ENCODE assay signal across 7 mouse cellular contexts in the genomic region with DNA sequence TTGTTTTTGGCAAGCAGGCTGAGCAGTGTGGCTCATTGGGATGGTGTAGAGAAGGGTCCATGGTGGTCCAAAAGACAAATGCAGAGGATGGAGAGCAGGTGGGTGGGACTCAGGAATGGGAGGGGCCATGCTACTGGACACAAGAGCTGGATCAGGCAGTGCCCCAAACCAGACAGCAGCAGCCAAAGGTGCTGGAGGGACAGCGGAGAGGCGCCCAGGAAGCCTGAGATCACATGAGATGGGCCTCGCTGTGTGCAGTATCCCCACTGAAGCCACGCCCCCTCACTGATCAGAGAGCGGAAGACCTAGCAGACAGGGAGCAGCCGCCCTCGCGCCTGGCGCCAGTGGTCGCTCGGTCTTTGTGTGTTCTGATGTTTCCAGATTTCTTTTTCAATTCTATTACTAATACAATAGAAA. TPM values are rescaled to one million over a fixed set of nuclear protein-coding genes. Genes with fewer than 3 reads are reported as not detected.
DNase-seq lines count a peak whose midpoint lies in the region; ATAC-seq and TF ChIP-seq lines count a peak whose summit lies in the region.

No protein-coding gene starts in this region.

- H3K27me3 ChIP-seq in heart, adult 2 months (ENCODE audit: control insufficient read depth, insufficient read depth, low read length), result no peaks in the 10 kb centered on the region
- H3K27me3 ChIP-seq in lung, embryonic 14.5 days (ENCODE audit: insufficient read depth, low read length), result no peaks in the 10 kb centered on the region
- H3K27me3 ChIP-seq in neural tube, embryonic 15.5 days (replicated peaks), result no peaks in the 10 kb centered on the region

- H3K27ac ChIP-seq in bone marrow macrophage, adult 2 months (ENCODE audit: insufficient read depth, low read depth, low read length), result peak overlapping the region; percentile 68
- H3K27ac ChIP-seq in heart, adult 2 months, result no peak overlapping the region
- no peak overlapping the region for H3K27ac ChIP-seq in lung, embryonic 14.5 days (ENCODE audit: low read depth)
- no peak overlapping the region for H3K27ac ChIP-seq in neural tube, embryonic 15.5 days (replicated peaks)

- no peak for TF ChIP-seq POLR2A in bone marrow macrophage, adult 2 months (IDR thresholded peaks at IDR 0.05; ENCODE audit: borderline replicate concordance, low read depth, low read length)
- TF ChIP-seq POLR2A in heart, adult 2 months (IDR thresholded peaks at IDR 0.05; ENCODE audit: insufficient read depth, low read depth, low read length), result no peak

- H3K4me3 ChIP-seq in bone marrow macrophage, adult 2 months (ENCODE audit: insufficient read depth, low read length), result peak overlapping the region; percentile 66
- H3K4me3 ChIP-seq in heart, adult 2 months, result peak overlapping the region; percentile 35
- peak overlapping the region; percentile 28 for H3K4me3 ChIP-seq in lung, embryonic 14.5 days (ENCODE audit: low read depth, low read length)
- peak overlapping the region; percentile 21 for H3K4me3 ChIP-seq in neural tube, embryonic 15.5 days (replicated peaks)

- 8% methylated on average over 11 of the region's 11 CpGs for WGBS in heart, adult 2 months
- 5% methylated on average over 11 of the region's 11 CpGs for WGBS in lung, embryonic 14.5 days
- 23% methylated on average over 11 of the region's 11 CpGs for WGBS in neural tube, embryonic 15.5 days

- DNase-seq in ES-CJ7 (ENCODE audit: low read depth, low spot score), result peak; percentile 77
- DNase-seq in heart, adult 2 months, result peak; percentile 64 to 73
- peak; percentile 41 for DNase-seq in kidney, adult 11 months
- DNase-seq in lung, embryonic 14.5 days, result peak; percentile 73
- DNase-seq in right cerebral cortex, postnatal 36 days (ENCODE audit: low spot score in 2 of 2), result no peak

- H3K4me2 ChIP-seq in lung, embryonic 14.5 days, result peak overlapping the region; percentile 64
- H3K4me2 ChIP-seq in neural tube, embryonic 15.5 days, result peak overlapping the region; percentile 55

- no peak overlapping the region for H3K9ac ChIP-seq in heart, adult 2 months (ENCODE audit: low read depth, low read length)
- H3K9ac ChIP-seq in lung, embryonic 14.5 days, result 0 out of 2 replicates have a peak overlapping the region, but pooled peaks have one; percentile 23
- peak overlapping the region; percentile 23; the same call in 1 of the 2 replicates for H3K9ac ChIP-seq in neural tube, embryonic 15.5 days (replicated peaks)

- peaks cover 5% of the 10 kb centered on the region for H3K4me1 ChIP-seq in bone marrow macrophage, adult 2 months (ENCODE audit: control insufficient read depth, insufficient read depth, low read length)
- peaks cover 2% of the 10 kb centered on the region for H3K4me1 ChIP-seq in heart, adult 2 months (ENCODE audit: control insufficient read depth, insufficient read depth, low read length)
- H3K4me1 ChIP-seq in lung, embryonic 14.5 days (ENCODE audit: insufficient read depth), result no peaks in the 10 kb centered on the region
- H3K4me1 ChIP-seq in neural tube, embryonic 15.5 days, result peaks cover 13% of the 10 kb centered on the region

- no peaks in the 10 kb centered on the region for H3K9me3 ChIP-seq in lung, embryonic 14.5 days (ENCODE audit: low read depth, low read length)
- no peaks in the 10 kb centered on the region for H3K9me3 ChIP-seq in neural tube, embryonic 15.5 days (replicated peaks)

- intact Hi-C loops in heart, adult 2 months (cut with DNase I), result no loop called here

- ATAC-seq in lung, embryonic 14.5 days (ENCODE audit: insufficient read depth), result peak; percentile 68; the same call in 1 of the 2 replicates
- peak; percentile 67 for ATAC-seq in neural tube, embryonic 15.5 days (ENCODE audit: low FRiP score)

- no peak for TF ChIP-seq CTCF in bone marrow macrophage, adult 2 months (IDR thresholded peaks at IDR 0.05; ENCODE audit: low read depth, low read length)
- no peak for TF ChIP-seq CTCF in heart, adult 2 months (IDR thresholded peaks at IDR 0.05)
- TF ChIP-seq CTCF in lung, embryonic 14.5 days (IDR thresholded peaks at IDR 0.05; ENCODE audit: low read depth), result no peak

- TF ChIP-seq EP300 in heart, adult 2 months (IDR thresholded peaks at IDR 0.05; ENCODE audit: insufficient read depth, low read depth, low read length), result 0 out of 2 replicates have a peak, but pooled peaks have one; percentile 13

- no peaks in the 10 kb centered on the region for H3K36me3 ChIP-seq in heart, adult 2 months (ENCODE audit: control insufficient read depth, insufficient read depth, low read length)
- H3K36me3 ChIP-seq in lung, embryonic 14.5 days (ENCODE audit: insufficient read depth), result no peaks in the 10 kb centered on the region
- H3K36me3 ChIP-seq in neural tube, embryonic 15.5 days, result peaks cover 6% of the 10 kb centered on the region; the same call in 1 of the 2 replicates

- no peaks in the 10 kb centered on the region for H3K79me2 ChIP-seq in heart, adult 2 months (replicated peaks; ENCODE audit: control insufficient read depth, insufficient read depth, low read length)

RNA-seq across cellular contexts. Expression of a gene that starts 9.9 kb away (rescaled TPM):
- polyA plus RNA-seq in bone marrow macrophage, adult 2 months (2012; ENCODE audit: insufficient read depth, insufficient read length, missing spikeins), result 0.68 and 0.72 TPM in 2 replicates
- total RNA-seq in heart, adult 2 months (2021), result under 1 TPM in 1 of 2 experiments, not detected in 1; 0.21 TPM
- 0.44 and 0.59 TPM in 2 replicates for polyA plus RNA-seq in heart, adult 2 months (2012; rRNA removed)
- 1.7 and 1.9 TPM in 2 replicates for polyA plus RNA-seq in lung, embryonic 14.5 days (2014; fragmentation: Nextera tagmentation; extraction: Ambion mirVana)
- 12.6 and 13.2 TPM in 2 replicates for polyA plus RNA-seq in neural tube, embryonic 15.5 days (2015; fragmentation: Nextera tagmentation; extraction: Ambion mirVana)

RNA-seq across cellular contexts. Expression of a gene that starts 10.0 kb away (rescaled TPM):
- 5.2 and 5.8 TPM in 2 replicates for polyA plus RNA-seq in bone marrow macrophage, adult 2 months (2012; ENCODE audit: insufficient read depth, insufficient read length, missing spikeins)
- 10 to 100 TPM; 61.0 to 73.7 TPM for total RNA-seq in heart, adult 2 months (2021)
- 26.0 and 53.7 TPM in 2 replicates for polyA plus RNA-seq in heart, adult 2 months (2012; rRNA removed)
- 17.1 and 17.5 TPM in 2 replicates for polyA plus RNA-seq in lung, embryonic 14.5 days (2014; fragmentation: Nextera tagmentation; extraction: Ambion mirVana)
- 43.9 and 47.4 TPM in 2 replicates for polyA plus RNA-seq in neural tube, embryonic 15.5 days (2015; fragmentation: Nextera tagmentation; extraction: Ambion mirVana)

RNA-seq across cellular contexts. Expression of a gene that starts 29.4 kb away (rescaled TPM):
- polyA plus RNA-seq in bone marrow macrophage, adult 2 months (2012; ENCODE audit: insufficient read depth, insufficient read length, missing spikeins), result 58.3 and 65.2 TPM in 2 replicates
- 100 to 1,000 TPM in 1 of 2 experiments, 10 to 100 TPM in 1; 89.3 to 102 TPM for total RNA-seq in heart, adult 2 months (2021)
- 165 and 186 TPM in 2 replicates for polyA plus RNA-seq in heart, adult 2 months (2012; rRNA removed)
- 56.0 and 58.8 TPM in 2 replicates for polyA plus RNA-seq in lung, embryonic 14.5 days (2014; fragmentation: Nextera tagmentation; extraction: Ambion mirVana)
- 102 and 105 TPM in 2 replicates for polyA plus RNA-seq in neural tube, embryonic 15.5 days (2015; fragmentation: Nextera tagmentation; extraction: Ambion mirVana)

Comparison
In these comparisons a context has a peak if more than half of its experiments do, and no peak if none do; other contexts are left out.
1. DNase-seq: peak in ES-CJ7 (single experiment), heart, adult 2 months (2 of 2), kidney, adult 11 months (single experiment) and lung, embryonic 14.5 days (single experiment); none in right cerebral cortex, postnatal 36 days (0 of 2).
2. Peak in every context shown above with its lines, with median percentiles within 50 percentile points of each other: H3K4me3 ChIP-seq.